Mouse (Mus musculus) neural tube, embryonic 11.5 days (tissue): ENCODE results near the gene Cherp. TPM values are rescaled to one million over a fixed set of nuclear protein-coding genes. Genes with fewer than 3 reads are reported as not detected.

Source experiments
- ATAC-seq: fragments of 200-750 bp; cut with Nextera tagmentation; 2 replicates; pipeline ENCODE4 v1.8.0; 2017; ENCODE audit warnings: moderate number of reproducible peaks, mild to moderate bottlenecking, moderate TSS enrichment, moderate library complexity; ENCODE audit not compliant: insufficient read depth, low FRiP score, low TSS enrichment
- DNase-seq: peaks from one replicate; pipeline ENCODE4 v3.0.0-alpha.2; 2015; ENCODE audit warnings: low spot score
- H3K27ac ChIP-seq: fragments of 300-500 bp; sonication (generic); 2 replicates; pipeline ENCODE4 v1.5.1; 2014; ENCODE audit warnings: low read depth, mild to moderate bottlenecking, low read length
- H3K27me3 ChIP-seq: fragments of 300-500 bp; sonication (generic); 2 replicates; pipeline ENCODE4 v1.6.1; 2014; ENCODE audit warnings: mild to moderate bottlenecking, low read length, mixed read lengths; ENCODE audit not compliant: control insufficient read depth, insufficient read depth
- H3K36me3 ChIP-seq: fragments of 300-500 bp; sonication (generic); 2 replicates; pipeline ENCODE4 v1.6.1; 2014; ENCODE audit warnings: mild to moderate bottlenecking, low read length, moderate library complexity, mixed read lengths; ENCODE audit not compliant: control insufficient read depth, insufficient read depth
- H3K4me1 ChIP-seq: fragments of 300-500 bp; sonication (generic); 2 replicates; pipeline ENCODE4 v1.6.1; 2014; ENCODE audit warnings: low read length, mixed read lengths; ENCODE audit not compliant: control insufficient read depth, insufficient read depth
- H3K4me2 ChIP-seq: fragments of 300-500 bp; sonication (generic); 2 replicates; pipeline ENCODE4 v1.6.1; 2014; ENCODE audit warnings: low read depth, mild to moderate bottlenecking, moderate library complexity
- H3K4me3 ChIP-seq: fragments of 300-500 bp; sonication (generic); 2 replicates; pipeline ENCODE4 v1.5.1; 2014; ENCODE audit warnings: low read depth, low read length
- H3K9ac ChIP-seq: fragments of 300-500 bp; sonication (generic); 2 replicates; pipeline ENCODE4 v1.6.1; 2014; ENCODE audit warnings: mild to moderate bottlenecking, low read length
- H3K9me3 ChIP-seq: fragments of 300-500 bp; sonication (generic); 2 replicates; pipeline ENCODE4 v1.6.1; 2016; ENCODE audit warnings: low read length; ENCODE audit not compliant: control insufficient read depth
- WGBS: fragments of 180-500 bp; shearing (Covaris S2); extraction: QIAGEN DNeasy Blood & Tissue Kit; methylation state at CpG from one replicate; pipeline ENCODE4 v1.1.7; 2014; 5-methylcytosine and 5-hydroxymethylcytosine counted together
- polyA plus RNA-seq: library from polyadenylated mRNA; unstranded; fragments of >200 nt; fragmentation: Nextera tagmentation; extraction: Ambion mirVana; gene quantifications from 2 replicates; pipeline ENCODE4 v1.2.1, GENCODE M21; 2014

Cherp gene
- polyA plus RNA-seq = 78.6 and 81.6 TPM in 2 replicates

DNA sequence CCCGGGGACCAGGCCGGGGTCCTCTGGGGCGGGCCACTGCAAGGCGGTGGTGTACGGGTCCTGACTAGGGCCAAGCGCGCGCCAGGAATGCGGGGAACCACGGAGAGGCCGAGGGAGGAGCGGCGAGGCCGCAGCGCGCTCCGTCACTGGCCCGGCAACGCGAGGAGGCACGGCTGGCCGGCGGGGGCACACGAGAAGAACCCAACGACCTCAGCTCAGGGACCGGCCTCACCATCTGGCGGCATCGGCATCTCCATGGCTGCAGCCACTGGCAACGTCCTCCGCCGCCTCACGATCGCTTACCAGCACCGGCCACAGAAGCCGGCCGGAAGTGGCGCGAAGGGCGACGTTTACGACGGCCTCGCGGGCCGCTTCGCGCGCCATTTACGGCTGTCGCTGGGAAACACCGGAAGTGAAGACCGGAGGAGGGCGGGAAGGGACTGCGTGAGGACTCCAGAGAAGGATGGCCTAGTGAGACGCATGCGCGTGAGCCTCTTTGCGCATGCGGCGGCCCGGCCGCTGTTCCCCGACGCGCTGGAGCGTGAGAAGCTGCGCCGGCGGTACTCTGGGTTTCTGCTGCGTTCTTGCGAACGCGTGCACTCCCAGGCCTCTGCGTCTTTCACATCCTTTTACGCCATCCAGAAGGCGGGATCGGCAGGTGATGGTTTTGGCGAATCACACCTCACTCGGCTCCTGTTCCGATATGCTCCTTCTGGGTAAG, at the start of gene Cherp:
Gene Cherp, minus strand, starts transcription at position 401 of the 721 bp plus-strand sequence.
- WGBS = under 1% methylated on average over 80 of the region's 80 CpGs
- peak; percentile 94 for ATAC-seq
- peaks cover 6% of the 10 kb centered on the region; the same call in 1 of the 2 replicates for H3K4me1 ChIP-seq
- H3K4me3 ChIP-seq = peak within 1 kb of the TSS; percentile 89
- peaks cover 15% of the 10 kb centered on the region for H3K36me3 ChIP-seq
- H3K27ac ChIP-seq = peak within 1 kb of the TSS; percentile 82
- DNase-seq = peak; percentile 98
- H3K4me2 ChIP-seq = peak within 1 kb of the TSS; percentile 99
- peak within 1 kb of the TSS; percentile 83 for H3K9ac ChIP-seq
- H3K9me3 ChIP-seq = no peaks in the 10 kb centered on the region
- H3K27me3 ChIP-seq = no peaks in the 10 kb centered on the region

DNA sequence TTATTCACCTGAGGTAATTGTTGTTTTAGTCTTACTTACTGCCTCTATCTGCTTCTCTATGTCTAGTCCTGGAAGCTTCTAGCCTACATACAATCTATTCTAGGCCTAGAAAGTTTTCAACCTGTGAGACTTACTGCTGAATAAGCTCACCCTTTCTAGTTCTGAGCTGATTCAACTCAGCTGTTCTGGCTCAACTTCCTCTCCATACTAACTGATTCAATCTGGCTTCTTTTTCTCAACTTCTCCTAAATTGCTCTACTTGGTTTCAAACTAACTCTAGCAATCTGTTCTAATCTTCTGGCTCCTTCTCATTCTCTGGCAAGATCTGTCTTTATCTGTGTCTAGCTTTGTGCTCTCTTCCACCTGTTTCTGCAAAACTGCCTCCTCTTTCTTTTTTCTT, 46.9 kb upstream of the Cherp start:
- Histone ChIP-seq H3K4me2 (no peak overlapping the region), H3K4me3 (no peak overlapping the region), H3K36me3 (no peaks in the 10 kb centered on the region), H3K27ac (no peak overlapping the region), H3K4me1 (no peaks in the 10 kb centered on the region), H3K9ac (no peak overlapping the region), H3K9me3 (no peaks in the 10 kb centered on the region), H3K27me3 (no peaks in the 10 kb centered on the region)
- no peak for ATAC-seq
- no peak for DNase-seq

DNA sequence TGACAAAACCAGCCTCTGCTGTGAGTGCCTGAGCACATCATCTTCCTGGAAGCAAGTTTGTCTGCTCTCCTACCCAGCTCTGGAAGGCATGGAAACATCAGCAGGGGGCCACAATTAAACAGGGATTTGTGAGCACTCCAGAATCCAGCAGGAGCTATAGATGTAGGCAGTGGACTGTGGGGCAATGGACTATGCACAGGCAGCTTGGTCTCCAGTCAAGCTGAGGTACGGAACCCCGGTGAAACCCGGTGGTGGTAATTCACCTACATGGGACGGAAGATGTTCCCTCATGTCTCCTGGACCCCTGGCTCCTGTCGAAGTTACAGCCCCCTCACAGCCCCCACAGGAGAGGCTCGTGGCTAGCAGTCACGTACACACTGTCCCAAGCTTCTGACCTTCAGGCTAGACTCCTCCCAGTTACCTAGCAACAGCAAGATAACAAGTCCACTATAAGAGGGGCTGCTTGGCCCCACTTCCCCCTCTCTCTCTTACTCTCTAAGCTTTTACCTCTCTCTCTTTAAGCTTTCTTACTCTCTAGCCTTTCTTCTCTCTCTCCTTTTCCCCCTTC, 42.5 kb upstream of the Cherp start:
- no peak overlapping the region for H3K4me3 ChIP-seq
- H3K9ac ChIP-seq = no peak overlapping the region
- no peaks in the 10 kb centered on the region for H3K27me3 ChIP-seq
- no peaks in the 10 kb centered on the region for H3K36me3 ChIP-seq
- ATAC-seq (no peak), DNase-seq (no peak)
- no peaks in the 10 kb centered on the region for H3K9me3 ChIP-seq
- WGBS = 83% methylated on average over 7 of the region's 7 CpGs
- H3K4me2 ChIP-seq = no peak overlapping the region
- no peaks in the 10 kb centered on the region for H3K4me1 ChIP-seq
- no peak overlapping the region for H3K27ac ChIP-seq

DNA sequence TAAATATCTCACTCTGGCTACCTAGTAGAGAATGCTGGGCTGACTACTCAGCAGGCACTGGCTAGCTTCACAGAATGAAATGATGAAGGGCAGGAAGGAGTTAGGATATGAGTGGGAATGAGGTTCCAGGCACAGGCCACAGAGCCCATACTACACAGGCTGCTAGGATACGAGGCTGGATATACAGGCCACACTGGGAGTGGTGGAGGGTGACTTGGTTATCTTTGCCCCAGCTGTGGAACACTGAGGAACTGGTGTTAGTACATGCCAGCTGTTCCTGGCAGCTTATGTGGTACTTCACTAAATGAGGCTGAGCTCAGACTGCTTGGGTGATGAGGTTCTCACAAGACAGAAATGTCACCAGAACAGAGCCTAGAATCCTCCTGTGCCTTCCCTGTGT, 38.1 kb upstream of the Cherp start:
- 96% methylated on average over 1 of the region's 1 CpGs for WGBS
- no peak for ATAC-seq
- Histone ChIP-seq H3K9ac (no peak overlapping the region), H3K9me3 (no peaks in the 10 kb centered on the region), H3K27me3 (no peaks in the 10 kb centered on the region), H3K4me2 (no peak overlapping the region), H3K27ac (no peak overlapping the region), H3K4me1 (no peaks in the 10 kb centered on the region), H3K36me3 (no peaks in the 10 kb centered on the region; the same call in 1 of the 2 replicates), H3K4me3 (no peak overlapping the region)
- no peak for DNase-seq

DNA sequence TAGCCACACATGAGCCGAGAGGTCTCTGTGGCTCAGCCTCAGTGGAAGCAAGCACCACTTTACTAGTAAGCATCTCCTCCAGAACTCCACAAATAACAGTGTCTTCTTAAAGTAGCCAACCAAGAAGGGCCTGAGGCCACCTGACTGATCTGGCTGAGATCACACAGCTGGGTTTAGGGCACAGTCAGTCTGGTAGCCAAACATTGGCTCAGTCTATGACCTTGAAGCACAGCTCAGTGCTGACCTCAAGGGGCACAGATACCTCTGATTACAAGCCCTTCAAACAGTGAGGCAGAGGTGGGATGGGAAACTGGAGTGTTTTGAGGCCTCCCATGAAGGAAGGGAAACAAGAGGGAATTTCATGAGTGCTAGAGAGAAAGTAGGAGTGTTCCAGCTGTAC, 37.6 kb upstream of the Cherp start:
- H3K27me3 ChIP-seq = no peaks in the 10 kb centered on the region
- no peak overlapping the region for H3K9ac ChIP-seq
- H3K4me2 ChIP-seq = no peak overlapping the region
- no peak for DNase-seq
- 93% methylated on average over 1 of the region's 1 CpGs for WGBS
- no peaks in the 10 kb centered on the region; the same call in 1 of the 2 replicates for H3K36me3 ChIP-seq
- no peak overlapping the region for H3K27ac ChIP-seq
- no peak for ATAC-seq
- H3K4me1 ChIP-seq = no peaks in the 10 kb centered on the region
- no peaks in the 10 kb centered on the region for H3K9me3 ChIP-seq
- no peak overlapping the region for H3K4me3 ChIP-seq

DNA sequence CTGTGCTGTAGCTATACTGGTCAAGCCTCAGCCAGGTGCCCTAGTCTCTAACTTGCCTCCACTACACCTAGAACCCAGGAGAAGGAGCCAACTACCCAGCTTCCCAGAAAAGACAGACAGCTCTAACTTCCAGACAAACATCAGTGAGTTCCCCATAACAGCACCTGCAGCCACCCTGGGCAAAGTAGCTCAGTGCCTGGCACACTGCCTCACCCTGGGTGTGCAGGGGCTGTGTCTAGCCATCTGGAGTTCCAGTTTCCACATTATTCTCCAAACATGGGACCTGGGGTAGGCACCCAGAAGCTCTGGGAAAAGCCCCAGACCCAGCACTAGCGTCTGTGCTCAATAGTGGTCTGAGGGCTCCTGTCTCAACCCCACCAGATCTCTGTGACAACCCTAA, 32.5 kb upstream of the Cherp start:
- H3K4me1 ChIP-seq = no peaks in the 10 kb centered on the region
- no peaks in the 10 kb centered on the region; the same call in 1 of the 2 replicates for H3K36me3 ChIP-seq
- no peak overlapping the region for H3K9ac ChIP-seq
- no peak overlapping the region for H3K27ac ChIP-seq
- H3K4me2 ChIP-seq = no peak overlapping the region
- H3K27me3 ChIP-seq = no peaks in the 10 kb centered on the region
- ATAC-seq (no peak), DNase-seq (no peak)
- no peak overlapping the region for H3K4me3 ChIP-seq
- H3K9me3 ChIP-seq = no peaks in the 10 kb centered on the region
- 89% methylated on average over 1 of the region's 1 CpGs for WGBS

DNA sequence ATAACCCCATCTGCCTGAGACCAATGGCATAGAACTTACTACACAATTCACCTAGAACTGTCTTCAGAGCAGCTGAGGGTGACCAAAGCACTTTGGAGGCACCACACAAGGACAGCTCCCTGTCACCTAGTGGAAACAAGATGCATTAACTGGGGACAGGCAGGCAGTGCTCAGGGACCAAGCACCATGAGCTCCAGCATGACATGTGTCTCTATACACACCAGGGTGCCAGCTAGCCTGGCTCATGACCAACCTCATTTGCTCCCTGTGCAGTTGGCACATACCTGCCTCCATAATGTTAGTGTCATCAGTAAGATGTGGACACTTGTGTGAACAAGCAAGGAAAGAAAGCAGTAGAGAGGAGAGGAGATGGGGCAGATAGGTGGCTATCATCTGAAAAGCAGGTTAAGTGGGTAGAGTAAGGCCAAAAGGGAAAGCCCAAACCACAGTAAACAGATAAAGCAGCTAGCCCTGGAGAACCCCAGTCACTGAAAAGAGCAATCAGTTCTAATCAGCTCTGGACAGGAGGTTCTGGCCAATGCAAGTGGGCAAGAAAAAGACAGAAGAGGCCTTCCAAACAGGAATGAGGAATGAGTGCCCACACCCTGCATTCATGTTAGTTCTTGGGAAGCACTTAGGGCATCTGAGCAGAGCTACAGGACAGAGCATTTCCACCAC, 29.8 kb upstream of the Cherp start:
- DNase-seq = no peak
- no peaks in the 10 kb centered on the region for H3K4me1 ChIP-seq
- no peak for ATAC-seq

DNA sequence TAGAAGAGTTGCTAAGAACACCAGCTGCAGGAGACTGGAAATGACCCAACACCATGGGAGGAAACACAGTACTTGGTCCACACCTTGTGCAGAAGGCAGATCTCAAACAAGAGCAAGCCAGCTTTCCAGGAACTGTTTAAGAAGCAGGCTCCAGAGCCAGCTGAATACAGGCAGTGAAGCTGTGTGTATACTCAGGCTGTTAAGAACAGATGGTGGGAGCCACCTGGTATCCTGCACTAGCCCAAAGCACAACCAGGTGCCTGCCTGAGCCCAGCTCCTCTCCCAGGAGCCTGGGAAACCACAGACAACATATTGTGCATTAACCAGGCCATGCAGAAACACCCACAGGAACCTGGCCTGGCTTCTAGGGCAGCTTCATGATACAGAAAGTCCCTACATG, 29.1 kb upstream of the Cherp start:
- H3K27ac ChIP-seq = no peak overlapping the region
- ATAC-seq (no peak), DNase-seq (no peak)
- no peaks in the 10 kb centered on the region; the same call in 1 of the 2 replicates for H3K36me3 ChIP-seq
- no peaks in the 10 kb centered on the region for H3K9me3 ChIP-seq
- no peaks in the 10 kb centered on the region for H3K27me3 ChIP-seq
- H3K4me1 ChIP-seq = no peaks in the 10 kb centered on the region
- no peak overlapping the region for H3K4me2 ChIP-seq
- H3K9ac ChIP-seq = no peak overlapping the region
- no peak overlapping the region for H3K4me3 ChIP-seq

More for the DNA sequence above, 29.8 kb upstream of the Cherp start:
- H3K36me3 ChIP-seq = no peaks in the 10 kb centered on the region
- H3K27me3 ChIP-seq = no peaks in the 10 kb centered on the region
- no peak overlapping the region for H3K4me3 ChIP-seq
- no peak overlapping the region for H3K27ac ChIP-seq
- H3K9ac ChIP-seq = no peak overlapping the region
- H3K9me3 ChIP-seq = no peaks in the 10 kb centered on the region
- H3K4me2 ChIP-seq = no peak overlapping the region

DNA sequence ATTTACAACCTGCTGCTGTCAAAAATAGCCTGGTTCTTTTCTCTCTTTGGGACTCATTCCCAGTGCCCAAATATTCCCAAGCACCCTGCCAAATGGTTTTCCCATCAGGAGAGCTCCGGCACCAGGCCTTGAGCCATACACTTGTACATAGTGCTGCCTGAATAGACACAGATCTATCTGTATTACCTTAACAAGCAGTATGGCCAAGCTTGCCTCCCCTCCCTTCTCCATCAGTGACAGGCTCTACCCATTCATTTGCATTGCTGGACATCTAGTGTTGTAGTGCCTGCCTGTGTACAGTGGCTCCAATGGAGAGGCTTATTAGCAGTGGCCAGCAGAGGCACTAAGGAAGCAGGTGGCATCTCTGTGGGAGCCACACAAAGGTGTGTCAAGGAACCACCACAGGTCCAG, 25.5 kb upstream of the Cherp start:
- Histone ChIP-seq H3K36me3 (peaks cover 7% of the 10 kb centered on the region), H3K4me1 (no peaks in the 10 kb centered on the region), H3K27ac (no peak overlapping the region), H3K4me3 (no peak overlapping the region), H3K9ac (no peak overlapping the region), H3K4me2 (no peak overlapping the region), H3K9me3 (no peaks in the 10 kb centered on the region), H3K27me3 (no peaks in the 10 kb centered on the region)
- no peak for DNase-seq
- no peak for ATAC-seq
- 93% methylated on average over 1 of the region's 1 CpGs for WGBS
